Mouse (Mus musculus): ENCODE measurements around the gene Myo1d.

Myo1d gene

DNA sequence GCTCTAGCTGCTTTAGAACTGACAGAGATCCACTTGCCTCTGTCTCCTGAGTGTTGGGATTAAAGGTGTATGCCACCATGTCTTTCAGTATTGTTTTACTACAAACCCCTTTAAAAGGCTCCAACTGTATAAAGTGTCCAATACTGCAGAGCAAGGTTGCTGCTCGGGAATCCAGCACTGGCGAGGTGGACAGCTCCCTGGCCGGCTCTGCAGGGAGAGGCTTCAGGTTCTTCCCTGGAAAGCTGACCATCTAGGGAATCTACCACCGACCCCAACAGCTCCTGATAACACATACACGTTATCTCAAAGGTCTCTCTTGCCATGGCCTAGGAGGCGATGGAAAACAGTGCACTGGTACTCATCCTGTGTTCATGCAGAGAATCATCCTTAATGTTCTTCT is 166.3 kb downstream of the Myo1d start:
- peak; percentile 25 for DNase-seq

DNA sequence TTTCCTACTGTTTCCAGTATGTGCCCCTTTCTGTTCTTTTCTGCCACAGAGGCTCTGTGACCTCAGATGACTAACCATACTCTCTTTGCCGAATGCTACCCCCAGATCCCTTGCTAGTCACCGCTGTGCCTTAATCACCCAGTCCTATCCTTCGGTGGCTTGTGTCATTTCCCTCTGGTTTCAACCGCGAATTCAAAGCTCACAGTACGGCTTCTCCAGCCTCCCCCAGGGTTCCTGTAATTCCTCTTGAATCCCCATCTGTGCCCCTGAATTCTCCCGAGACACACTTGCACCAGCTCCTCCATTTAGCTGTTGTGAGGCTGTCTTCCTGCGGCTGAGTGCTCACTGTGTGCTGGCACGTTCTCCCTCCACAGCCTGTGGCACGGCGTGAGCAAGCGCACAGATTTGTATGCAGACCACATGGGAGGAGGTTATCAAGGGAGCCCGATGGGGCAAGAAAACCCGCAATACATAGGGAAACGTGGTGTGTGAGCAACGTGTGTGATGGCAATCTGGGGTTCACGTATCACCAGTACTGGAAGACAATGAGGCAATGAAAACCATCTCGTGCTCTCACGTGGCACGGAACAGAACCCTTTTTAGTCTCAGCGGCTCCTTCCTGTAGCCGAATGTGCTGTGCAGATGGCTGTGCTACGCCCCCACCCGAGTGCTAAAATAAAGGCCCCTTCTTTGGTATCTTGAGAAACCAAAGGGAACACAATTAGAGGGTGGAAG is 177.0 kb downstream of the Myo1d start:
- peak; percentile 3 for DNase-seq

DNA sequence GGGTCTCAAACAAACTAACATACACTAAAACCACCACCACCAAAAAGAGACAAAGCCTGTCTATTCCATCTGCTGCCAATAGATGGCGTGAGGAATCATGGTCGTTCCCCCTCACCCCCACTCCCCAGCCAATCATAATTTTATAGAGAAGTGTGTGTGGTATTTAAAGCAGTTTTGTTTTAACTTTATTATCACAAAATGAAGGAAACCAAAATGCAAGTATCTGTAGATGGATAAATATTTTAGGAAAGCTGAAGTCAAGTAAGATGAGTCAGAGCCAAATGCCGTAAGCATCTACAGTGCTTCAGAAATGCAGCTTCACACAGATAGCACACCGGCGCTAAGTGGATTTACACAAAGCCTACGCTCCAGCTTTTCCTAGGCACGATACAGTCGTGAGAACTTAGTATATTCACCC is 177.8 kb downstream of the Myo1d start:
- peak; percentile 23 for DNase-seq

DNA sequence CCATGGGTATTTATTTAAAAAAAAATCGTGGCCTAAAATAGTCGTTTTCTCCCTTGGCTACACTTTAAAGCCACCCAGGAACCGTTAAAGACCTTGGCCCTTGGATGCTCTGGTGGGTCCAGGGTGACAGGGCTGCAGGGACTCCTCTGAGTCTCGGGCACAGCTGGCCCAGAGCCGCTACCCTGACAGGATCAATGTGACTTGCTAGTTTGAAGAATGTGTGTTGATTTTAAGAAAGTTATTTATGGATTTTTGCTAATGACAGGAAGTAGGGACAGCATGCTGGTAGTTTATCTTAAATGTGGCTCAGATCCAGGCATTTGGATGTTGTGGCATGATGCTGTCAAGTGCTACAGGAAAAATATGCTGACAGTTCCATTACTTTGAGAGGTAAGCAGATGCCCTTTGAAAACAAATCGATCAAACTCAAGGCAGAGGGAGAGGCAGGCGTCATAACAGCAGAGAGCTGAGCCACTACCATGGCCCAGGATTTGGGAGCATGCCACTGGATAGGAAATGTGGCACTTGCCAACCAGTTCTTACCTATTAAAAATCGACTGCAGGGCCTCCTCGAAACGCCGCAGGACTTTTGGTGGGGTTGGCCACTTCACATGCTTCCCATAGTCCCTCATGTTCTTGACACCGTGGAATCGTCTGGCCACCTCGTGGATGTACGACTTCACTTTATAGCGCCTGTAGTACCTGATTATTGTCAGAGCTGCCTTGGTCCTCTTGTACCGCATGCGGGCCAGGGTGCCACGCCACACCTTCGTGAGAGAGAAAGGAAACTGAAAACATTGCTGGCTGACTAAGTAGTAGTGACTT is 178.6 kb downstream of the Myo1d start:
- DNase-seq, result peak; percentile 42

DNA sequence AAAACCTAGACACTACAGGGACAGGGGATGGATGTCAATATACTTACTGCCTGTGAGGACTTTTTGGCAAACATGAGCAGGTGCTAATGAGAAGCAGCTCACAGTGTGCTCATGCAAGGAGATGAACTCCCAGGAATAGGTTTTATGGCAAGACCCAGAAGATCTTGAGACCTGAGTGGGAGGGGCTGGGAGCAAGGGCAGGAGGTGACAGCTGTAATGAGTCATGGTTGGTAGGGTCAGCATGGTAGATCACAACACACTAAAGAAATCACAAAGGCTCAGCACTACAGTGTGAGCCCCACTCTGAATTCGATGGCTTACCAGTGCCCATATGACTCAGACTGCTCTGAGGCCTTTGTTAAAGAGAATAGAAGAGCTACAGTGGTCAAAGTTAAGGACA is 184.3 kb downstream of the Myo1d start:
- DNase-seq, result no peak

DNA sequence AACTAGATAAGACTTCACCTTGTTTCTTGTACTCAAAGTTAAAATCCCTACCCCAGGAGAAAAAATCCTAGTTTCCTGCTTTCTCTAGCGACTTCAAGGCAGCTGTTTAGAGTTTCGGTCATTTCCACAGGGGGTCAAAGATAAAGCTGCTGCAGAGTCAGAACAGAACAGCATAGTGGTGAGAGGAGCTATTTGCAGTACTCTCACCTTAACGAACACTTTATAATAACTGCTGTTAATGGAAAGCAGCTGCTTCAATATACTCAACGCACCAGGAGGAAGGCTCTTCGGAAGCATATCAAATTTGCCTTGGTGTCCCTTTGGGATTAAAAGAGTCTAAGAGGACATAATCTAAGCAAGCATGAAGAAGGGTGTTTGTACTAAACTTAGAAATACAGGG is 190.4 kb downstream of the Myo1d start:
- no peak for DNase-seq

DNA sequence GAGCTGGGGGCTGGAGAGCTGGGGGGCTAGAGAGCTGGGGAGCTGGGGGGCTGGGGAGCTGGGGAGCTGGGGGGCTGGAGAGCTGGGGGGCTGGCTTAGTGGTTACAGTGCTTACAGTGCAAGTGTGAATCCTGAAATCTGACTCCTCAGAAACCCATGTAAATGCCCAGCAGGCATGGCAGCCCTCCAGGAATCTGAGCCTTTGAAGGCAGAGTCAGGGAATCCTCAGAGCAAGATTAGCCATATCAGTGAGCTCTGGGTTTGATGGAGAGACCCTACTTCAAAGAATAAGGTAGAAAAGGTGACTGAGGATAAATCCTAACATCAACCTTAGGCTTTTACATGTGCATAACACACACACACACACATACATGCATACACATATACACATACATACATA is 194.1 kb downstream of the Myo1d start:
- DNase-seq, result no peak

DNA sequence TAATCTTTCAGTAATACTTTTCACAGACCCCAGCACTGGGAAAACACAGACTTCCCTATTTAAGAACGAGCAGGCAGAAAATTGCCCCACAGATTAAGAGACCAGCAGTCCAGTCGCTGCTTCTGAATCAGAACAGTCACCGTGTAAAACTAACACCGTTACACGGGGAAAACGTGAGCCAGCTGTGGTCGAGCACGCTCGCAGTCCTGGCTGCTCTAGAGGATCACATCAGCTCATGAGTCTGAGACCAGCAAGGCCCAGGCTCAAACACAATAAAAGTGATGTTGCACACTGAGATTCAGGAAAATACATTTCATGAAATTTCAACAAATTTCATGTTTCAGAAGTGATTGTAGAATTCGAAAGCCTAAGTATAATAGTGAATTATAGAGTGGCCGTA is 194.6 kb downstream of the Myo1d start:
- DNase-seq, result no peak

DNA sequence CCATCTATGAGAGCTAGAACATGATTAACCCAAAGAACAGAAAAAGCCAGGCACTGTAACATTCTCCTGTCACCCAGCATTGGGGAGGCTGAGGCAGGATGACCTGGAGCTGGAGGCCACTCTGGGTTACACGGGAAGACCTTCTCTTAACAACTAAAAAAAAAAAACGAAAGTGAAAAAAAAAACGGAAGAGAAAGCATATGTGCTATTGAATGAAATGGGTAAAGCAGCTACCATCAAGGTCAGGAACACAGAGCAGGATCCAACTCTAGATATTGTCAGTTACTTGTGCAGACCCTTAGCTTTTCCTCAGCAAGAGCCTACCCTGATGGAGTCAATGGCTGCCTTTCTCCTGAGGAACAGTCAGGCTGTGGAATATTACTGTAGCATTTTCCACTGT is 199.3 kb downstream of the Myo1d start:
- no peak for DNase-seq

DNA sequence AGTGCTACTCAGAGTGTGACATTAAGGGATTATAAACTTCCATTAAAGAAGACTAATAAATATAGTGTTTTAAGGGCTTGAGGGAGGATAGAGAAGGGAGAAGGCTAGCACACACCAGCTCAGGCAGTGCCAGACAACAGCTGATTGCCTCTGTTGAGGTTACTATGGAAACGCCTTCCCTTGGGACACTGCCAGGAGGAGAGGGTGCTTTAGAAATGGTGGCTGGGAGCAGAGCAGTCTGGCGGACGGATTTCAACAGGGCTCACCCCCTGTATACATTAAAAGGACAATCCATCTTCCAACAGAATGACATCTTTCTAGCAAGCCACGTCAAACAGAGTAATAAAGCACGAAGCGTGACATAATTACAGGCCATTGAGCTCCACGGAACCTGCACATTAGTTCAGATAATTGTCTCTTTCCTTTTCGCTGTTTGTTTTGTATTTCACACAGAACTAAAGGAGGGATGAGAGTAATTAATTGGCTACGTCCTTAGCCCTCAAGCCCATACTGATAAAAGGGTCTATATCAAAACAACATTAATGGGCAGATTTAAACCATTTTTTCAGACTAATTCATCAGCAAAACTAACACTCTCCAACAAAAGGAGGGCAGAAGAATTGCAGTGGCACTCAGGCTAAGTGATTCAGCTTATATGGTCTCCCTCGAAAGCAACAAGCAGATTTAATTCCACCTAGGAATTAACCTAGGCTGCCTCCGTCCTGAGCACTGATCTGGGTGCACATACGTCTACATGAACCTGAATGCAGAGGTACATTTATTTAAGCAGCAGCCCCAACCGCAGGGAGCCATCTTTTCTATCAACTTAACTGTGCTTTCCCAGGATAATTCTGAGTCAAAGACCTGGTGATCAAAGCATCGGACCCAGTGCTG is 201.8 kb downstream of the Myo1d start:
- DNase-seq, result peak; percentile 90

DNA sequence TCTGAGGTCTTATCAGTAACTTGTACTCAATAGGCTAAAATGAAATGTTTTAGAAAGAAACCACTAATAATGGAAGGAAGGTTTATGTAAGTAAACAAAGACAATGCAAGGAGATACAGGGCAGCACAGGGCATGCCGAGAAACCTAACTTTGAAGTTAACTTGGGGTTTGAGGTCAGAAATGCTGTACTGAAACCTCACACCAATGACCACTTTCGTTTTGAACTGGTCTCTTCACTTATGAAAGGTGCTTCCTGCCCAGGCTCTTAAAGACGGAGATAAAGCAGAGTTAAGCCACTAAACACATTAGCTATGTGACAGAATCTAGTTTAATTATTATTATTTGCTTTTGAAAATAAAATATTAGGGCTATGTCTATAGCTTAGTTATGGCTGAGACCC is 204.0 kb downstream of the Myo1d start:
- no peak for DNase-seq

DNA sequence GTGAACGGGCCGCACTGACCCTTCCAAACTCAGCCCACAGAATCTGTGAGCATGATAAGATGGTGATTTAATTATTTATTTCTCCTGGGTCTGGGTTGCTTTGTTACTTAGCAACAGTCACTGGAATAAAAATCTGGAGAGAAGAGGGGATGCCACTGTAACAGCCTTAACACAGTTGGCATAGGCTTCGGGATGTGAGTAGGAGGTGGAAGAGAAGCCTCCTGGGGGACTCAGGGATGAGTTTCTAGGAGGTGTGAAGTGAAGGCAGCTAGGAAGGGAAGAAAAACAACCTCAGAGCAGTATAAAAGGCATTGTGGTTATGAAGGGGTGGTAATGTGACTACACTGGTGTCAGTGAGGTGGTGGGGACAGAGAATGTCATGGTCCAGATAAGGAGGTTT is 213.5 kb downstream of the Myo1d start:
- no peak for DNase-seq

DNA sequence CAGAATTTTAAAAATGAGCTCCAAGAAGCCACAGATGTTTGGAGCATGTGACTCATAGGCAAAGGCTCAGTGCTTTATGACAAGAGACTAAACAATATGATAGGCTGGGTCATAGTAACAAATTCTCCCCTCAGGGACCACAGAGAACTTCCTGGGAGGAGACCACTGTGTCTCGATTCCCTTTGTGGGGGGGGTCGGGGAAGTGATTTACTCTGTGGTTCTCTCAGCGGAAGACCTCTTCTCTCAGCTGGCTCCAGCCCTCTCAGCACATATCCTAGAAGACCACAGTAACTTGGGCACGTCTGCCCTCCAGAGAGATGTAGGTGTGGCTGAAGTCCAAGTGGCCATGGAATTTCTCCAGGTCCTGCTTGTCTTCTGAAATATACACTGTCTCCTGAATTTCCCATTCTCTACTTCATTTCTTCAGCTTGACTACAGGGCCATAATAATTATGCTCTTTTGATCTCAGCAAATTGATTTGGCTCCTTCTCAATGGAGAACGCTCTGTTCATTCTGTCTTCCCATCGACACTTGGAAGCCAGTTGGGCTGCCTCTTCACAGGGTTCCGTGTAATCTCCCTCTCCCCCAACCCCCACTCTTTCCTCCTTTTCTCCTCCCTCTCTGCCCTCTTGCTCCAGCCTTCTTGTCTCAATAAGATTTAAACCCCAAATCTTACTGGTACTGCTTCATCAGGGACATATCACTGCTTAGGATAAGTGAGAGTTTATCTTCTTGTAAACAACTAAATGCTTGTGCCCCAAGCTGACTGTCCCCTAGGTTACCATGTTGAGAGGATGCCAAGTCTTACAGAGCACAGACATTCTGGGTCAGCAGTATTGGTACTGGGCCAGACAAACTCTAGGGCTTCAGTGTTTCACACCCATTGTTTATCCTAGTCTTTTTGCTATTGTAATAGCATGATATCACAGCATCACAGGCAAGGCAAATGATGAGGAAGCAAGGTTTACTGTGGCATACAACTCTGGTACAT is 214.6 kb downstream of the Myo1d start:
- peak; percentile 85 for DNase-seq

DNA sequence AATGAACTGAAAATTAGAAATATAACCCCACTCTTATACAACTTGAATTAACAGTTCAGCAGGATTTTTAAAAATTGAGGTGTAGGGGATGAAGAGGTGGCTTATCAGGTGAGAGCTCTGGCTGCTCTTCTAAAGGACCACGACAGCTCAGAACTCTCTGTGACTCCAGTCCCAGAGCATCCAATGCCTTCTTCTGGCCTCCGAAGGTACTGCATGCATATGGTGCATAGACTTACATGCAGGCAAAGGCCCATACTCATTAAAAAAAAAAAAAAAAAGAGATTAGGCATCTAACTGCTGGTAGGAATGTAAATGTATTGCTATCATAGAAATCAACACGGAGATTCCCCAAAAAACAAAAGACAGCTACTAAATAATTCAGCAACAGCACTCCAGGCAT is 217.3 kb downstream of the Myo1d start:
- peak; percentile 33 for DNase-seq

DNA sequence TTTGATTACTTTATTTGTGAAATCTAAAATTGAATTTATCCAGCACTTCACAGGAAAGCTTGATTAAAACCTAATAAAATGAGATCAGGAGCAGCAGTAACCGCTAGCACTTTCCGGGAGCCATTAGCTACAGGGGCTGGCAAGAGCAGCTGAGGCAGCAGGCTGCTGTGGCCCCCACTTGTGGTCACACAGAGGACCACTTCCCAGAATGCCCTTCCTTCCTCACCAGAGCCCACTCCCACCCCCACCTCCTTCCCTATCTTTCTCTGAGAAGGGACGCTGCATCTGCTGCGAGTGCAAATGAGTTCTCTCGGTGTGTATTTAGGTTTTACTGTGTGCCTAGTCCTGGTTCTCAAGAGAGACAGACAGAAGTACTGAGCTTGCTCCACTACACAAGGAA is 219.1 kb downstream of the Myo1d start:
- DNase-seq, result no peak

DNA sequence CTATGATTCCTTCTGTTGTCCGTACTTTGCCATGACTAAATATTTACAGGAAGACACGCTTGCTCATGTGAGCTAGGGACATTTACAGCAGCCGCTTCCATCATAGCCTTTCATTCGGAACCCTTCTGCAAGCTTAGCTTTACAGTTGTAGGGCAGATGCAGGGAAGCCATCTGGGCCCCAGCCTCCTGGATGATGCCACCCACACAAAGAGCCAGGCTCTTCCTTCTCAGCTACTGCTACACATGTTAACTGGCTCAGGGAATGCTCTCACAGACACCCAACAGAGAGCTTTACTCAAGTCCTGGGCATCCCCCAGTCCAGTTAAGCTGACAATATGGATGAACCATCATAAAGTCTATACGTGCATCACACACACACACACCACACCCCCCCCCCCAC is 224.4 kb downstream of the Myo1d start:
- no peak for DNase-seq

DNA sequence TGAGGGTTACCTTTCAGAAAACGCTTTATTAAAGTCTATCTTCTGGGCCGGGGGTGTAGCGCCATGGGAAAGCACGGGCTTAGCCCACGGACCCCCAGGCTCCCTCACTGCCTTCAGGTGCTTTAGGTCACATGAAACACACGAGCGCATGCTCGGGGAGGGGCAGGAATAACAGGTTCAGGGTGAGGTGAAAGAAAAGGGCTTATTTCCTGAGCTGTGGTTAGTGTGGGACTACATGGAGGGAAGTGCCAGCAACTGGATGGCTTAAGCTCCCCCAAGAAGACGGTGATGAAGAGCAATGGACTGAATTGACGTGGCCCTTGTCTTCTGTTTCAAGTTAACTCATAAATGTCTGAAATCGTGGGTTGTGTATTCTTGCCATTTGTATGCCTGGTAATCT is 226.8 kb downstream of the Myo1d start:
- no peak for DNase-seq

DNA sequence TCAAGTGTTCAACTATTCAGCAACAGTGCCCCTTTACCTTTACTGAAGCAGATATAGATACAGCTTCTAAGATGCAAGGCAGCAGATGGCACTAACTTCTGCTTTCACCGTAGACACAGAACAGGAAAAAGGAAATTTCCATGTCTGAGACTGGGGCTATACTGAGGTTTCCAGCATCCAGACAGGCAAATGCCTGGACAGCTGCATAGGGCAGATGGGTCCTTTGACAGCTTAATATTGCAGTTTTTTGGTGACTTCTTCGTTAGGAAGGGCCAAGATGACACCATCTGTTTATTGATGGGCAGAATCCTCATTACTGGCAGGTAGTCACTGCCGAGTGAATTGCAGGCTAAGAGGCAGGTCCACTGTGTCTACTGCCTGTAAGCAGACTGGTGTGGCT is 228.2 kb downstream of the Myo1d start:
- DNase-seq, result no peak

DNA sequence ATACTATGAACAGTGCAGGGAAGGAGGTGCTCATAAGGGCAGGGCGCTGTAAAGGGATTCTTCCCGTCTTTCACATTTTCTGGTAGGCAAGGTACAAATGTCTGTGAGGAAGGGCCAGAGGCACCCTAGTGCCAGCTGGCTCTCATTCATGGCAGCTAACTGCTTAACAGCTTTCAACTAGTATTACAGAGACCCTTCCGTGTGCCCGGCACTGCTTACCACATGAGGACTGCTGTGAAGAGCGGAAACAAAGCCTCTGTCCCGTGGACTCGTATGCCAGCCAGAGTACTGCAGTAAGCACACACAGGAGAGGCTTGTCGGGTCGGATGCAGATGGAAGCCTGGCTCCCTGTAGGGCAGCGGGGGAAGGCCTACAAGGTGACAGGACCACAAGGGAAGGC is 229.6 kb downstream of the Myo1d start:
- no peak for DNase-seq

DNA sequence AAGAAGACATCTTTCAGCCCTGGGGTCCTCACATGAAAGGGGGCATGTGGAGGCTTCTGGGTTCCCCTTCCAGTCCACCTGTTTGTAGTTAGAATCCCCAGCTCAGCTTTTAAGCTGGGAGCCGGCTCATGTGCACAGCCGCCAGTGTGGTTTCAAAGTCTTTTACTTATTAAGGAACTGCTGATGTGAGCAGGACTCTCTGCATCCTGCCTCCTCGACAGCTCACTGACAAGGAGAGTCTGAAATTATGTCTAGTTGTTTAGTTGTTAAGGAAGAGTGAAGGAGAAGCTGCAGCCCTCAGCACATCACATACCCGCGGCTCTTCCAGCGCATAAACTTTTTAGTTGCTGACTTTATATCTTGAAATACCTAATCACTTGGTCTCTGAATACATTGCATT is 230.0 kb downstream of the Myo1d start:
- DNase-seq, result no peak

DNA sequence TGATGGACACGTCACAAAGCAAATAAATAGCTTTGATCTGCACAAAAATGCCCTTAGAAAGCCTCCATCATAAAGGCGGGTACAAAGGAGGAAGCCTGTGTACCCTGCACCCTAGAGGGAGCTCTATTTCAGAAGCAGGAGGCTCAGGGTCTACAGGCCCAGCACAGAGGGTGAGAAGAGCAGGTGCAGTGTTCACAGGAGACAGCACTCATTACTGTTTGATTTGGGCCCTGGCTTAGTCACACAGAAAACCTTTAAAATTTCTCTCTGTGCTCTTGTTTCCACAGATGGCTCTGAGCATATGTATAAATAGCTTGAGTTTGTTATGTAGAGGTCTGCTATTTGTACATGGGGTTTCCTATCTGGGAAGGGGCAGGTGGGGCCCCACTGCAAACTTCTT is 233.6 kb downstream of the Myo1d start:
- no peak for DNase-seq

DNA sequence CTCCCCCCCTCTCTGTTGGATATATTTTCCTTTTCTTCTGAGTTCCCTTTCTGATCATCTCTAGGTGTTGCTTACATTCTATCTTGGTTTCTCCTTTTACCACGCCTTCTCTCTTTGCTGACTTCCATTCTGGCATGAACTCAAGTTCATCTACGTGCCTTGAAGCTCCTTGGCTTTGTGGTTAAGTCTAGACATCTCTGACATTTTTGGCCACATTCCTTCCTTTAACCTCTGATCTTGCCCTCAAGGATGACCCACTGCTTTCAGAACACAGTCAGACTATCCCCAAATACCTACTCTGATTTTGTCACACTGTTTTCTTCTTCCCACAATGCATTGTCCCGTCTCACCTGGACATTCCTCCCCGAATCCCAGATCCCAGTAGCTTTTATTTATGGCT is 240.8 kb downstream of the Myo1d start:
- DNase-seq, result no peak
